Mouse (Mus musculus): ENCODE results near the gene Myo18b. TPM values are rescaled to one million over a fixed set of nuclear protein-coding genes. Genes with fewer than 3 reads are reported as not detected.

Myo18b gene
- polyA plus RNA-seq, 1 experiment from 2014 or later: 22.2 TPM

DNA sequence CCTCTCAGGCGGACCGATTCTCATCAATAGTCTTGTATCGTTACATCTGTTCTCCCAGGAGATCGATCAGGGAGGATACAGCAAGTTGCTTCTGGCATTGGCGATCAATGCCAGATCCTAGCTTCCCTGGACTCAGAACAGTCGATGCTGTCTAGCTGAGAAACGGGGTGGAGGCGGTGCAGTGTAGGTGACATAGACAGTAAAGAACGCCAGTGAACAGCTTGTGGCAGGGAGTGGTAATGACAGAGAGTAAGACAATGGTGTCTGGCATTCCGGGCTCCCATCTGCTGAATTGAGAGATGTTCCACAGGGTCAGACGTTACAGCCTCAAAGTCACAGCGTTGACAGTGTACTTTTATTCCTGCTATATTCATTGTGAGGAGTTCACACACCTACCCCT lies 155.5 kb downstream of the Myo18b start:
- H3K4me1 ChIP-seq (ENCODE audit: control insufficient read depth, insufficient read depth, low read length): no peaks in the 10 kb centered on the region
- no peak overlapping the region for H3K27ac ChIP-seq (ENCODE audit: low read depth, low read length)
- H3K9ac ChIP-seq (ENCODE audit: low read depth, low read length): no peak overlapping the region
- H3K27me3 ChIP-seq (ENCODE audit: control insufficient read depth, insufficient read depth, low read length): no peaks in the 10 kb centered on the region
- H3K4me2 ChIP-seq: no peak overlapping the region
- peaks cover 7% of the 10 kb centered on the region; the same call in 1 of the 2 replicates for H3K36me3 ChIP-seq (ENCODE audit: control insufficient read depth, insufficient read depth, low read length)
- no peaks in the 10 kb centered on the region for H3K9me3 ChIP-seq (replicated peaks; ENCODE audit: control insufficient read depth, low read length)
- no peak overlapping the region for H3K4me3 ChIP-seq (ENCODE audit: low read depth, low read length)
- WGBS (ENCODE audit: insufficient replicate concordance): 76% methylated on average over 12 of the region's 12 CpGs
- no peak for ATAC-seq (replicated peaks; ENCODE audit: insufficient number of reproducible peaks, low FRiP score, low TSS enrichment)

DNA sequence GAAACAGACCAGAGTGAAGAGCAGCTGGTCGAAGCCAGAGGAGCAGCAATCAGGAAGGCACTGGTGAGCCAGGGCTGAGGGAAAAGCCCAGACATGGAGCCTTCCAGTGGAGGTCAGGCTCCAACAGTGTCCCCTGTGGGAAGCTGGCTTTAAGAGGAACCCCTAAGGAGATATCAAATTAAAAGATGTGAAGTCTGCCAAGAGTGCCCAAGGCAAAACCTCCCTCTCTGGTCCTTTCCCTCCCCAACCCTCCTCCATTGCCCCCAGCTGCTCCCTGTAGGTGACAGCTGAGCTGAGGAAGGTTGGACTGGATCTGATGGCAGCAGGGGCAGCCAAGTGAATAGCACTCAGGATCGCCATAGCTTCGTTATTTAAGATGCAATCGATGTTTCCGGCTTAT lies 161.1 kb downstream of the Myo18b start:
- Histone ChIP-seq H3K36me3 (ENCODE audit: control insufficient read depth, insufficient read depth, low read length) (no peaks in the 10 kb centered on the region; the same call in 1 of the 2 replicates), H3K4me3 (ENCODE audit: low read depth, low read length) (no peak overlapping the region), H3K9ac (ENCODE audit: low read depth, low read length) (no peak overlapping the region), H3K27me3 (ENCODE audit: control insufficient read depth, insufficient read depth, low read length) (no peaks in the 10 kb centered on the region), H3K4me1 (ENCODE audit: control insufficient read depth, insufficient read depth, low read length) (no peaks in the 10 kb centered on the region), H3K9me3 (replicated peaks; ENCODE audit: control insufficient read depth, low read length) (no peaks in the 10 kb centered on the region), H3K4me2 (no peak overlapping the region), H3K27ac (ENCODE audit: low read depth, low read length) (no peak overlapping the region)
- WGBS (ENCODE audit: insufficient replicate concordance): 73% methylated on average over 5 of the region's 5 CpGs
- ATAC-seq (replicated peaks; ENCODE audit: insufficient number of reproducible peaks, low FRiP score, low TSS enrichment): no peak

DNA sequence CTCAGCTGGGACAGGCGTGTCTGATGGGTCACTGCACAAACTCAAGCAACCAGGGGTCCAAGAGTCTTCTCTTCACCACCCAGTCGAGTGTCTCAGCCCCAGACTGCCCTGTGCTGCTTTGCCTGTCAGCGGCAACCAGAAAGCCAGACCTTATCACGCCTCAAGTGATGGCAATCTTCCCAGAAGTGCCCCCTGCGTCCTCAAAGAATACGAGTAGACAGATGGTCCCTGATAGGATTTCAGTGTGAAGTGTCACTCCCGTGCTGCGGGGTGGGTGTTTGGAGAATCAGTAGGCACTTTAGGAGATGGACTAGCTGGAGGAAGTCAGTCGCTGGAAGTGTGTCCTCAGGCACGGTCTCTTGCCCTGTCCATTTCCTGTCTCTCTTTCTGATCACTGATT lies 165.6 kb downstream of the Myo18b start:
- H3K27ac ChIP-seq (ENCODE audit: low read depth, low read length): no peak overlapping the region
- H3K4me1 ChIP-seq (ENCODE audit: control insufficient read depth, insufficient read depth, low read length): no peaks in the 10 kb centered on the region
- no peak for ATAC-seq (replicated peaks; ENCODE audit: insufficient number of reproducible peaks, low FRiP score, low TSS enrichment)
- H3K4me2 ChIP-seq: no peak overlapping the region
- H3K27me3 ChIP-seq (ENCODE audit: control insufficient read depth, insufficient read depth, low read length): no peaks in the 10 kb centered on the region
- H3K9me3 ChIP-seq (replicated peaks; ENCODE audit: control insufficient read depth, low read length): no peaks in the 10 kb centered on the region
- H3K36me3 ChIP-seq (ENCODE audit: control insufficient read depth, insufficient read depth, low read length): no peaks in the 10 kb centered on the region; the same call in 1 of the 2 replicates
- WGBS (ENCODE audit: insufficient replicate concordance): 24% methylated on average over 10 of the region's 10 CpGs
- H3K4me3 ChIP-seq (ENCODE audit: low read depth, low read length): no peak overlapping the region
- no peak overlapping the region for H3K9ac ChIP-seq (ENCODE audit: low read depth, low read length)

DNA sequence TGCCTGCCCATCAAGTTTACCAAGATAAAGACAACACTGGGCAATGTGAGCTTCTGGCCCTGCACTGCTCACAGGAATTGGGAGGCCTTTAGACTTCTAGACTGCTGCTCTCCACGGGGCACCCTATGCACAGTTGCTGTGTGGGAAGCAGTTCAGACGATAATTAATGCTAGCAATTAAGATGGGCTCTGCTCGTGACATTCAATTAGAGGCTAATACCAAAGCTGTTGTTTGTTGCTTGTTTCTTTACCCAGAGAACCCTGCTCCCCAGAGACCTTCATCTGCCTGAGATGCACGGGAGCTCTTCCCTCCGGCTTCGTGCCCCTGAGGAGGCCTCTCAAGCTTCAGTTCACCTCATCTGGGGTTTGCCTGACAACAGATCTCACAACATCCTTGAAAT lies 167.7 kb downstream of the Myo18b start:
- H3K27ac ChIP-seq (ENCODE audit: low read depth, low read length): no peak overlapping the region
- H3K9ac ChIP-seq (ENCODE audit: low read depth, low read length): no peak overlapping the region
- H3K9me3 ChIP-seq (replicated peaks; ENCODE audit: control insufficient read depth, low read length): no peaks in the 10 kb centered on the region
- ATAC-seq (replicated peaks; ENCODE audit: insufficient number of reproducible peaks, low FRiP score, low TSS enrichment): no peak
- H3K4me2 ChIP-seq: no peak overlapping the region
- H3K36me3 ChIP-seq (ENCODE audit: control insufficient read depth, insufficient read depth, low read length): no peaks in the 10 kb centered on the region
- no peak overlapping the region for H3K4me3 ChIP-seq (ENCODE audit: low read depth, low read length)
- H3K27me3 ChIP-seq (ENCODE audit: control insufficient read depth, insufficient read depth, low read length): no peaks in the 10 kb centered on the region
- no peaks in the 10 kb centered on the region for H3K4me1 ChIP-seq (ENCODE audit: control insufficient read depth, insufficient read depth, low read length)
- 76% methylated on average over 6 of the region's 6 CpGs for WGBS (ENCODE audit: insufficient replicate concordance)

DNA sequence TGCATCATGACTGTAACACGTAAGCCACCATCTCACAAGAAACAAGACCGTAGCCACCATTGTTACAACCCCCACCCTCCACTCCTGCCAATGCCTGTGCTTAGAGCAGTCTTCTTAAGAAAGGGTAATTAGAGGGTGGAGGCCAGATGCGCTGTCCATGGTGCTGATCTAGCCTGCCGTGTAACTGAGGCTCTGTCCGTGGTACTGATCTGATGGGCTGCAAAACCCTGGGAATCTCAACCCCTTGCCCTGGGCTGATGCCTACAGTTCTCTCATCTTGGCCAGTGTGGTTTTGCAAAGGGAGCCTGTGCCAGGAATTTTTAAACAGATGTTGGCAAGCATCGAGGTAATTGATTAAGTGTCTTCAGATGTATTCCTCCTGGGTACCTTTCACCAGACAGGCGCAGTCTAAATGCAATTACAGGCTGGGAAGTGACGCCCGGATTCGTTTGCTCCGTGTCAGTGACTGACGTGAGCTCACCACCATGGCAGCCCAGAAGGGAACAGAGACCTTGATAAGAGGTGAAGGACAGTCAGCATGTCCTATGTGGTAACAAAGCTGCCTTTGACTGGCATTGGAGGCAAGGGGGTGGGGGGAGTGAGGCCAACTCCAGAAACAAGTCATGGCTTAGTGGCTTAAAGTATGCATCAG lies 177.4 kb downstream of the Myo18b start:
- H3K9me3 ChIP-seq (replicated peaks; ENCODE audit: control insufficient read depth, low read length): no peaks in the 10 kb centered on the region
- no peak overlapping the region for H3K9ac ChIP-seq (ENCODE audit: low read depth, low read length)
- 47% methylated on average over 12 of the region's 12 CpGs for WGBS (ENCODE audit: insufficient replicate concordance)
- H3K36me3 ChIP-seq (ENCODE audit: control insufficient read depth, insufficient read depth, low read length): no peaks in the 10 kb centered on the region
- H3K27me3 ChIP-seq (ENCODE audit: control insufficient read depth, insufficient read depth, low read length): 0 out of 2 replicates have a peak, but pooled peaks cover 2% of the 10 kb centered on the region
- no peak overlapping the region for H3K4me2 ChIP-seq
- ATAC-seq (replicated peaks; ENCODE audit: insufficient number of reproducible peaks, low FRiP score, low TSS enrichment): no peak
- H3K4me1 ChIP-seq (ENCODE audit: control insufficient read depth, insufficient read depth, low read length): no peaks in the 10 kb centered on the region
- H3K4me3 ChIP-seq (ENCODE audit: low read depth, low read length): no peak overlapping the region
- no peak overlapping the region for H3K27ac ChIP-seq (ENCODE audit: low read depth, low read length)

DNA sequence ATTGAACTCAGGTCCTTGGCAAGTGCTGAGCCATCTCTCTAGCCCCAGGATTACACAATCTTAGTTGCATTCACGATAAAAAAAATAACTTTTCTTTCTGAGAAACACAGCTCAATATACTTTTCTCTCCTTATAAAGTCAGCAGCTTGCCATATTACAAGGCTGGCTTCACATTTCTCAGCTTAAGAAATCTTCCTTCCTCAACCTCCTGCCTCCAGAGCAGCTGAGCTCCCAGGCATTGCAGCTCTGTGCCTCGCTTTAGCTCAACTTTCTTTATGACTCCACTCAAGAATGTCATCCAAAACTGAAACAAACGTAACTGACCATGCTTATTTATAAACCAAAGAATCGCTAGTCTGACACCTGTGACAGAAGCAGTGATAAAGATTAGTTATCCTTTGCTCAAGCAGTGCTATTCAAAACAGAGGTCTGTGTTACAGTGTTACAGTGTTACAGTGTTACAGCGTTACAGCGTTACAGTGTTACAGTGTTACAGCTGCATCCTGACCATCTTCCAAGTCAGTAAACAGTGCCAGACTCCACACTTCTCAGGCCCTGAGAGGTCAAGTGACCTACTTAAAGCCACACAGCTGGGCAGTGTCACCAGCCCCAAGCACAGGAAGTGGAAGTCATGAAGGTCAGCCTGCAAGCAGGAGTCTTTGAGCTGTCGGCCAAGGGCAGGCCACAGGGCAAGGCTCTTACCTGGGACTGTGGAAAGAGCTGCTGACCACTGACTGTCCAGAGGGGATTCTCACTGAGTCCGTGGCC lies 181.3 kb downstream of the Myo18b start:
- Histone ChIP-seq H3K4me2 (no peak overlapping the region), H3K9ac (ENCODE audit: low read depth, low read length) (no peak overlapping the region), H3K9me3 (replicated peaks; ENCODE audit: control insufficient read depth, low read length) (no peaks in the 10 kb centered on the region), H3K4me3 (ENCODE audit: low read depth, low read length) (no peak overlapping the region), H3K27me3 (ENCODE audit: control insufficient read depth, insufficient read depth, low read length) (peaks cover 2% of the 10 kb centered on the region; the same call in 1 of the 2 replicates), H3K4me1 (ENCODE audit: control insufficient read depth, insufficient read depth, low read length) (no peaks in the 10 kb centered on the region), H3K36me3 (ENCODE audit: control insufficient read depth, insufficient read depth, low read length) (no peaks in the 10 kb centered on the region), H3K27ac (ENCODE audit: low read depth, low read length) (no peak overlapping the region)
- no peak for ATAC-seq (replicated peaks; ENCODE audit: insufficient number of reproducible peaks, low FRiP score, low TSS enrichment)
- WGBS (ENCODE audit: insufficient replicate concordance): 56% methylated on average over 8 of the region's 8 CpGs

DNA sequence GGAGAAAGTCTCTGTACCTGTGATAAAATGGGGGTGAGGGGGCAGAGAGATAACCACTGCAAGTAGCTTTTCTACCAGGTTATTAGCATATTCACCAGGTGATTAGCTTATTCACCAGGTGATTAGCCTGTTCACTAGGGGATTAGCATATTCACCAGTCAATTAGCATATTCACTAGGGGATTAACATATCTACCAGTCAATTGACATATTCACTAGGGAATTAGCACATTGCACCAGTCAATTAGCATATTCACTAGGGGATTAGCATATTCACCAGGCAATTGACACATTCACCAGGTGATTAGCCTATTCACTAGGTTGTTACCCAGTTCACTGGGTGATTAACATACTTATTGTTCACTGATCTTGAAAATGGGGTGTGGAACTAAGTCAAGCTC lies 186.3 kb downstream of the Myo18b start:
- Histone ChIP-seq H3K4me3 (ENCODE audit: low read depth, low read length) (no peak overlapping the region), H3K4me1 (ENCODE audit: control insufficient read depth, insufficient read depth, low read length) (no peaks in the 10 kb centered on the region), H3K27ac (ENCODE audit: low read depth, low read length) (no peak overlapping the region), H3K27me3 (ENCODE audit: control insufficient read depth, insufficient read depth, low read length) (no peaks in the 10 kb centered on the region; the same call in 1 of the 2 replicates), H3K9ac (ENCODE audit: low read depth, low read length) (no peak overlapping the region), H3K36me3 (ENCODE audit: control insufficient read depth, insufficient read depth, low read length) (peaks cover 9% of the 10 kb centered on the region), H3K4me2 (no peak overlapping the region), H3K9me3 (replicated peaks; ENCODE audit: control insufficient read depth, low read length) (no peaks in the 10 kb centered on the region)
- no peak for ATAC-seq (replicated peaks; ENCODE audit: insufficient number of reproducible peaks, low FRiP score, low TSS enrichment)

DNA sequence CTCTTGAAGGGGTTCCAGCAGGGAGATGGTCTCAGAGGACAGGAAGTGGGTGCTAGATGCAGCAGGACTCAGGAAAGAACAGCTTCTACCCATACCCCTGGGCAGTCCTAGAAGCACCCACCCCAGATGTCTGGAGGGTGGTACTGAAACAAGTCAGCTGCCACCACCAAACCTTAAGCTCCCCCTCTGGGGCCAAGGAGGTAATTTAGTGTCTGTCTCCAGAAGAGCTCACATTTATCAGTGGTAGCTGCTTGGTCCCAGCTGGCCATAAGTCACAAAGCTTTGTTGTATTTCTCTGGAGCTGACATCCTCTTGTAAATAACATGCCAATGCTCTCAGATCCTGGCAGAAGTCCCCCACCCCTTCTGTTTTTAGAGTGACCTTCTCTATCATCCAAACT lies 187.7 kb downstream of the Myo18b start:
- no peak for ATAC-seq (replicated peaks; ENCODE audit: insufficient number of reproducible peaks, low FRiP score, low TSS enrichment)
- Histone ChIP-seq H3K4me2 (no peak overlapping the region), H3K9me3 (replicated peaks; ENCODE audit: control insufficient read depth, low read length) (no peaks in the 10 kb centered on the region), H3K36me3 (ENCODE audit: control insufficient read depth, insufficient read depth, low read length) (peaks cover 9% of the 10 kb centered on the region), H3K4me1 (ENCODE audit: control insufficient read depth, insufficient read depth, low read length) (no peaks in the 10 kb centered on the region), H3K27me3 (ENCODE audit: control insufficient read depth, insufficient read depth, low read length) (no peaks in the 10 kb centered on the region; the same call in 1 of the 2 replicates), H3K9ac (ENCODE audit: low read depth, low read length) (no peak overlapping the region), H3K27ac (ENCODE audit: low read depth, low read length) (no peak overlapping the region), H3K4me3 (ENCODE audit: low read depth, low read length) (no peak overlapping the region)

DNA sequence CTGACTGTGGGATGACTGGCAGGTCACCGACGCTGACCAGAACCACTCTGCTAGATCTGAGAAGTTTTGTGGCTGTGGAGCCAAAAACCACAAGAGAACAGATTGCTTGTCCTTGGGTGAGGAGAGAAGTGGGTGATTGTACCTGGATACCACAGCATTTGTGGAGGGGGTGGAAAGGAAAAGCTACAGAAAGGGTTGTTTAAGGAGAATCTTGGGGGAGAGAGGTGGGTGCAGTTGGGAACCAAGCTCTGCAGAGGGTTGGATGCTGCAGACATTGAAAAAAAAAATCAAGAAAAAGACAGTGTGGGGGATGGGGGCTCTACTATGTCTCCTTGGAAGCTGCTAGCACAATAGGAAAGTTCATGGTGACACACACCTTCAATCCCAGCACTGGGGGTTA lies 188.7 kb downstream of the Myo18b start:
- H3K36me3 ChIP-seq (ENCODE audit: control insufficient read depth, insufficient read depth, low read length): peaks cover 9% of the 10 kb centered on the region
- no peak for ATAC-seq (replicated peaks; ENCODE audit: insufficient number of reproducible peaks, low FRiP score, low TSS enrichment)
- 91% methylated on average over 2 of the region's 2 CpGs for WGBS (ENCODE audit: insufficient replicate concordance)

More for the DNA sequence above, 188.7 kb downstream of the Myo18b start:
- Histone ChIP-seq H3K4me1 (ENCODE audit: control insufficient read depth, insufficient read depth, low read length) (no peaks in the 10 kb centered on the region), H3K4me3 (ENCODE audit: low read depth, low read length) (no peak overlapping the region), H3K4me2 (no peak overlapping the region), H3K9me3 (replicated peaks; ENCODE audit: control insufficient read depth, low read length) (no peaks in the 10 kb centered on the region), H3K27ac (ENCODE audit: low read depth, low read length) (no peak overlapping the region), H3K9ac (ENCODE audit: low read depth, low read length) (no peak overlapping the region), H3K27me3 (ENCODE audit: control insufficient read depth, insufficient read depth, low read length) (no peaks in the 10 kb centered on the region; the same call in 1 of the 2 replicates)
